Mouse (Mus musculus) ovary, postnatal 36 days (tissue): ENCODE results near the gene Tmem179b.
A peak's percentile ranks its signal among the peaks of the same experiment; 100 is the strongest.

Source experiments
- DNase-seq: peaks from one replicate; pipeline ENCODE4 v3.0.0; 2022; ENCODE audit warnings: low spot score, mixed read lengths

Gene Tmem179b

DNA sequence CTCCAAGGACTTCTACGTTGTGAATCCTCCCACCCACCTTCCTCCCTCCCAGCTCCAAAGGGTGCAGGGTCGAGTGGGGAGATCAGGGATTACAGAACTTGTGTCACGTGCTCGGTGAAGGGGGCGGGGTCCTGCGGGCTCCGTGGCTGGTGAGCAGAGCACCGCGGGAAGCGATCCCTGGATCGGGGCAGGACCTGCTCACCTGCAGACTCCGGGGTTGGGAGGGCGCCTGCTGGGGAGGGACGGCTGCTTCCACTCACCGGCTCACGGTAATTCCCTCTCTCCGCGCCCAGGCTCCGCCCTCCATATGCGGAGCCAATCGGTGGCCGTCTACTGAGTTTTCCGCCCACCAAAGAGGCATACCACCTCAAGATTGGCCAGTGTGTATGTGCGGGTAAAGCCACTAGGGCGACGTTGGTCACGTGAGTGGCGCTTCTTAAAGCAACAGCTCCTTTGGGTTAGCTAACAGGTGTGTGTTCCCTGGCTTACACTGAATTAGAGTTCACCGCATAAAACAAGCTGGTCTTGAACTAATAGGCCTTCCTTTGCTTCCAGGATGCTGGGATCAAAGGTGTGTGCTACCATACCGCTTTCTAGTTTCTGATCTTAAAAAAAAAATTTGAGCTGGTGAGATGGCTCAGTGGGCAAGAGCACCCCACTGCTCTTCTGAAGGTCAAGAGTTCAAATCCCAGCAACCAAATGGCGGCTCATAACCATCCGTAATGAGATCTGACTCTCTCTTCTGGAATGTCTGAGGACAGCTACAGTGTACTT, 11.9 kb upstream of the Tmem179b start, which contains the start of gene Taf6l:
Taf6l (minus strand) TSS at position 410 of the 774 bp plus-strand sequence.
- peak; percentile 86 for DNase-seq

DNA sequence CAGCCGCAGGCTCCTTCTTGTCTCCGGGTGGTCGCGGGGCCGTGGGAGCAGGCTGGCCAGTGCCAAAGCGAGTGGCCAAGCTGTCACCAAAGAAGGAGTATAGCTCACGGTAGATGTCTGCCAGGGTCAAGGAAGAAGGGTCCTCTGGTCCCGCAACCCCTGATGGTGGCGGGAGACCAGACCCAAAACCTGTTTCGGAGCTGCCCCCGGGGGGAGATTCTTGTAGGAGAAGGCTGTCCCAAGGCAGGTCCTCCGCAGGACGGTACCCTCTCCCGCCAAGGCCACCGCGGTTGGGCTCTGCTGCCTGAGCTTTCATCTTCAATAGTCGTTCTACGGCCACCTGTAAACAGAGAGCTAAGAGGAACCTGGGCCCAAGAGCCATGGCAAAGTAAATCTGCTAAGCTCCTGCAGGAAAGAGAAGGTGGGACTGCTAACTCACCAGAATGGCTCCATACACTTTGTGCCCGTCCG, 719 bp upstream of the Tmem179b start:
- no peak for DNase-seq

DNA sequence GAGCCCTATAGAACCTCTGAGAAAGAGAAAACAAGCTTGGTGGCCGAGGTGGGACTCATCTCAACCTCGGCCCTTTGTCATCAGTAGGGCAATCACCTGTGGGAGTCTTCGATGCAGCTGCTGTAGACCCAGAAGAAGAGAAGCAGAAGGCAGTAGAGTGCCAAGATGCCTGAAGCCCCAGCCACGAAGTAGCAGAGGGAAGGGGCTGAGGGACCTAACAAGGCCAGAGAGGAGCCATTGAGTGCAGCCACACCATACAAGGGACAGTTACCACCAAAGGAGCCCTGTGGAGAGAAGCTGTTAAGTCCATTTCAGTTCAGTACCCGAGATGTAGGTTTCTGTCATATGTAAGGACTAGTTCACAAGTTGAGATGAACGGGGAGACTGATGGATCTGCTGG, 858 bp downstream of the Tmem179b start:
- no peak for DNase-seq

DNA sequence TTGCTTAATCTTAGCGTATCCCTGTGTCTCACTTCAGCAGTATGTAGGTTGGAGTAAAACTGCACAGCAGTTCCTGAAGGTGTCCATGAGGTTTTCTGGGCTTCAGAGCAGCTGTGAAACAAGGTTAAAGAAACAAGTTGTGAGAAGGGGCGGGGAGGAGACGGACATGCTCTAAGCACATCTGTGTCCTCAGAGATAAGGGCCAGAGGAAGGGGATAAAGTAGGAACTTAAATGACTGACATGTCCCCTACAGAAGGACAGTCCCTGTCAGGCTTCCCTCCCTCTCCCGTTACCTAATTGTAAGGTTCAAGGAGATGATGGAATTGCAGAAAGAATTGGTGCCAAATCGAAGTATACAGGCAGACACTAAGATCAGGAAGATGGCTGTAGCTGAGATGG, 1.3 kb downstream of the Tmem179b start:
- no peak for DNase-seq

DNA sequence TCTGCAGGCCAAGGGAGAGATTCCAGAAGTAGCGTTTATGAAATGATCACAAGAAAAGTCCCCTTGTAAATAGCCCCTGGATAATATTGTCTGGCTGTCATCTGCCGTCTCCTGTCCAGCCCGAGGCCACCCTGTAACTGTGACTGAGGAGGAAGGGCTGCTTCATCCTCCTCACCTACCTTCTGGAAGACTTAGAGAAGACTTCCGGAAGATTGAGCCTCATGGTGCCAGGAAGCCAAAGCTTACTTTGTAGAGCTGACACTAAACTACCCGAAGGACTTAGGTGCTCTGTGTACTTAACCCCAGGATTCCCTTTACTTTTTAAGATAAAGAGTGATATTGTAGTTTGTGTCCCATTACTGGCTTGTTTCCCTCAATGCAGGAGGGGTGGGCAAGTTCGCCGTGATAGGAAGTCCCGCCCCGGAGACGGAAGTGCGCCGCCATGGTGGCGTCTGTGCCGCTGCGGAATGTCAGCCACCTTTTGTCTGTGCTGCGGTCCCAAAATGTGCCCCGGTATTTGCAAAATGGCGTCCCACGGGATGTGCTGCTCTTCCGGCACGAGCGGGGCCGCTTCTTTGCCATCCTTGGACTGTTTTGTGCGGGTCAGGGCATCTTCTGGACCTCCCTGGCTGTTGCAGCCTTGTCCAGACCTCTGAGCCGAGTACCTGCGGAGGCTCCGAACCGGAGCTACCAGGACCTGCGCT, 3.5 kb downstream of the Tmem179b start, which contains the start of gene Tmem223:
Tmem223 (plus strand) TSS at position 430 of the 704 bp plus-strand sequence.
- peak; percentile 81 for DNase-seq

DNA sequence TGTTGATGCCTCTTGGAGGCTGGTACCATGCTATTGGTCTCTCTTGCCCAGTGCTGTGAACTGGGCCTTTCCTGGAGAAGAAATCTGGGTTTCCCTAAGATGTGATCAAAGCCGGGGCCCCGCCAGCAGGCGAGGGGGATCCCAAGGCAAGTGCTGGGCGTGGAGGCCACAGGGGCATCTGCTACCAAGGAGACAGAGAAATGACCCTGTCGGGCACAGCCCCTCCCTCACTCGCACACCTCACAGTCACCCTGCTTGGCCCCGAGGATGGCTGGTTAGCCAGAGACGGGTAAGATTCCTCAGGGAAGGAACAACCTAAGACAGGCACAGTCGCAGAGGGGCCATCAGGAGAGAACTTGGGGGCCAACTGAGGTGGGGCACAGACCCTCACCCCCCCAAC, 8.7 kb downstream of the Tmem179b start:
- no peak for DNase-seq

DNA sequence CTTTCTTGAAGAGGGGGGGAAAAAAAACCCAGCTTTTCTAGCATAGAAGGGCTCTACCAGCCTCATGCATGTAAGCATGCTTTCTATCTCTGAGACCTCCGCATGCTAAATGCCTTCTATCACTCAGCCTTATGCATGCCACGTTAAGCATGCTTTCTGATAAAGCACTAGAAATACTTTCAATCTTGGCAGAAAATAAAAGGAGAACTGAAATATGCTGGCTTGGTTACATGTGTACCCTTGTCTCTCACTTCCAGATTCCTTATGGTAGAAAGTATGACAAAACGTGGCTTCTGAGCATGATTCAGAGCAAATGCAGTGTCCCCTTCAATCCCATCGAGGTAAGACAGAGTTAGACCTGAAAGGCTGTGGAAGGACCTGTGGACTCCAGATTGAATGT, 11.0 kb downstream of the Tmem179b start:
- no peak for DNase-seq

DNA sequence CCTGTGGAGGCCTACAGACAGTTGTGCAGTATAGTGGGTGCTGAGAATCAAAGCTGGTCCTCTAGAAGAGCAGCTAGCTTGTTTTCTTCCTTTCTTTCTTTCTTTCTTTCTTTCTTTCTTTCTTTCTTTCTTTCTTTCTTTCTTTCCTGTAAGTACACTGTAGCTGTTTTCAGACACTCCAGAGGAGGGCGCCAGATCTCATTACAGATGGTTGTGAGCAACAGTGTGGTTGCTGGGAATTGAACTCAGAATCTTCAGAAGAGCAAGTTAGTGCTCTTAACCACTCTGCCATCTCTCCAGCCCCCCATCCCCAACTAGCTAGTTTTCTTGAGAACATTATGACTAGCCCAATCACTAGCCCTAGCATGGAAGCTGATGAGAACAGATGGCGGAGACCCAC, 13.5 kb downstream of the Tmem179b start:
- DNase-seq: no peak

DNA sequence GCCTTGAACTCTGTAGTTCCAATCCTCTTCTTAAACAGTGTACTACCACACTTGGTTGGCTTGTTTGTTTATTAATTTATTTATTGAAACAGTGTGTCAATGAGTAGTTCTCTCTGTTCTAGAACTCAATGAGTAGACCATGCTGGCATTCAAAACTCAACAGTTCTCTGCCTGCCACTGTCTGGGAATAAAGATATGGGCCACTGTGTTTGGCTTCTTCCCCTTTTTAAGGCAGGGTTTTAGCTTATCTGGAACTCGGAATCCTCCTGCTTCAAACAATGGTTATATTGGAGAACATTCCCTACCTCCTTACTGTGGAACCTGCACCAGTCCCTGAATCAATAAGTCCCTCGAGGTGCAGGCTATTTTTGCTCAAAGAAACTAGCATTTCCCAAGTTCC, 15.4 kb downstream of the Tmem179b start:
- no peak for DNase-seq

DNA sequence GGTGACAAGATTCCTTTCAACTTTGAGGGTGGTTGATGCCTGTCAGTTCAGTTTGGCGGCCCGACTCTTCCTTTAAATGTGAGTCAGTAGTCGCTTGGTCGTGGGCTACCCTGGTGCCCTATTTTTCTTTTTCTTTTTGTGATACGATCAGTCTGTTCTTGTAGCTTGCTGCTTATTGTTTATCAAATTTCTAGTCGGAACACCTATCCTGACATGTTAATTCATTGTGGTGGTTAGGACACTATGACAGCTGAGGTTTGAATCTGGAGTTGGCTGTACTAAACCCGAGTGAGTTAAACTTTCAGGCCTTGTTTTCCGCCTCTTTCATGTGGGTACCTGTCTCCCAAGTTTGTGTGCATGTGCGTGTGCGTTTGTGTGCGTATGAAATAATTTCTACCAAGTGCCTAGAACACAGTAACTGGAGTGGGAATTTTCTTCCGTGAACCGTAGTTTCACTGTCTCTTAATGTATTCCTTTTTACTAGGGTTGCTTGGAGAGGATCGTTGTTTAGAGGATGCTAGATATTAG, 16.7 kb downstream of the Tmem179b start:
- DNase-seq: no peak

DNA sequence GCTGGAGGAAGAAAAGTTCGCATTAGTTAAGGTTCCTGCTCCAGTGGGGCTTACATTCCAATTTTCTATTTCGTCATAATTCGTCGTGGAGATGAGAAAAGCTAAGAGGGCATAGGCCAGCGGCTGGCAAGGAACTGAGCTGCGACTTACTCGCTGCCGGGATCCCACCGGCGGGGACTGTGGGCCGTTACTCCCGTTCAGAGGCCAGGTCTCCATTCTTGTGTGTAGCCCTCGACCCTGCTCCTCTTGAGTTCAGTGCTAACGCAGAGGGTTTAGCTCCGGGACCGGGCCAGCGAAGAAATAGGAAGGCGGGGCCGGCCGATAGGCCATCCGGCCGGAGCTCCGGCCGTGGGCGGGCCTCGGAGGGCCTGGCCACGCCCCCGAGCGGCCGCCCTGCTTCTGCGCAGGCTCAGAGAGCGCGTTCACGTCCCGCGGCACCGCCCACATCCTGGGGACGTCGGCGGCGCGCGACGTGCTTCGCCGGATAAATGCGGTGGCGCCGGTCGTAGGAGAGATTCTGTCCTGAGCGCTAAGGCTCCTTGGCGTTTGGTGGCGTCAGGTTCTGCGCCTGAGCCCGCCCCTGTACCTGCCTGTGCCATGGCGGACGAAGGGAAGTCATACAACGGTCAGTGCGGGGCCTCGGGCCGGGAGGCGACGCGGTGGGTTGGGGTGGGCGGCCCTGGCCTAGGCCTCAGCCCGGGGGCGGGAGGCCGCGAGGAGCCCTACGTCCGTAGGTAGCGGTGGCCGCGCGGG, 17.5 kb downstream of the Tmem179b start, which contains the start of gene Nxf1:
Nxf1 (plus strand) TSS at position 439 of the 753 bp plus-strand sequence.
- peak; percentile 94 for DNase-seq

DNA sequence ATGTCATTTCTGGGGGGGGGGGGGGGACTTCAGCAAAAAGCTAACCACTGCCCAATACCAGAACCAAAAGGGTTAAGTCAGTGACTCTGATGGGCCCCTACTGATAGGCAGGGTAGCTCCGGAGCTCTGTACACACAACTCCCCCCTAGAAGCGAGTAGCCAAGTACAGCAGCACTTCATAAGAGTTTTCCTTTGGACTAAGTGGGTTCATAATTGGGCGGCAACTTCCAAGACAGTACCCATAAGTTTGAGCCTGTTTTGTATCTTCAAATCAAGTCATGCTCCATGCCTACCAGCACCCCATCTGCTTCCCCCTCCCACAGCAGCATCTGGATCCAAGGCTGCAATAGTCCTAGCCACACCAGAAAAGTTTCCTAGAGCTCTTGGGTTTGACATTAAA, 18.6 kb downstream of the Tmem179b start:
- DNase-seq: no peak

DNA sequence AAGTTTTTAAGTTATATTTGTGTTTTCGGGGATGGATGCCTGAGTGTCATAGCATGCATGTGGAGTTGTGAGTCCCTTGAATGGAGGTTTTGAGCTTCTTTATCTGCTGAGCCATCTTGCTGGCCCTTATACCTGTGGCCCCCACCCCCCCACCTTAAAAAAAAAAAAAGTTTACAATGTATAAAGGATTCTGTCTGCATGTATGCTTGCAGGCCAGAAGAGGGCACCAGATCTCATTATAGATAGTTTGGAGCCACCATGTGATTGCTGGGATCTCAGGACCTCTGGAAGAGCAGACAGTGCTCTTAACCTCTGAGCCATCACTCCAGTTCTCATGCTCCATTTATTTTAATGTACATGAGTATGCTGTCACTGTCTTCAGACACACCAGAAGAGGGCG, 26.9 kb downstream of the Tmem179b start:
- DNase-seq: no peak

DNA sequence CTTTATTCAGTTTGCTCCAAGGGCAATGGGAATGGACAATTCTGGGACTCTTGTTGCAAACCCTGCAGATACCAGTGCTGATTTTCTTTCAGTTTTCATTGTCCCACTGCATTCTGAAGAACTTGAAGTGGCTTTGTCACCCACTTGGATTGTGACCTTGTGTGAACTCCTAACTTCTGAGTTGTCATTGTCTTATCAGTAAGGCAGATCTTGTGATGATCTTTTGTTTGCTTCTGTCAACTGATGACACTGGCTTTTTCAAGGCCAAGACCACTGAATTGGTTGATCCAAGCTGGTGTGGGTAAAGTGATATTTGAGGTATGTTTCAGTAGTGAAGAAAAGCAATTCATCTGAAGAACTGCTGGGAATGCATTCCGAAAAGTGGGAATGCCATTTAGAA, 28.9 kb downstream of the Tmem179b start:
- DNase-seq: no peak

DNA sequence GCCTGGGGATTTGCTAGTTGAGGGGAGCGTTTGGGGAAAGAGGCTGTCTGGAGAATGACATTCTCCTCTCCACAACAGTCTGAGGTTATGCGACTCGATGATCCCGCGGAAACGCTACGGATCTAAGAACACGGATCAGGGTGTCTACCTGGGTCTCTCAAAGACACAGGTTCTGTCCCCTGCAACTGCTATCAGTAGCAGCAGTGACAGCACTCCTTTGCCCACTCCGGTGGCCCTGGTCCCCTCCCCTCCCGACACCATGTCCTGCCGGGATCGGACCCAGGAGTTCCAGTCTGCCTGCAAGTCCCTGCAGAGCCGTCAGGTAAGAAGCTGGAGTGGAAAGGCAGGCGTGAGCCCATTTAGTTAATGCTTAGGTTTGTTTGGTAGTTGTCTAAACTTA, 32.1 kb downstream of the Tmem179b start:
- no peak for DNase-seq

DNA sequence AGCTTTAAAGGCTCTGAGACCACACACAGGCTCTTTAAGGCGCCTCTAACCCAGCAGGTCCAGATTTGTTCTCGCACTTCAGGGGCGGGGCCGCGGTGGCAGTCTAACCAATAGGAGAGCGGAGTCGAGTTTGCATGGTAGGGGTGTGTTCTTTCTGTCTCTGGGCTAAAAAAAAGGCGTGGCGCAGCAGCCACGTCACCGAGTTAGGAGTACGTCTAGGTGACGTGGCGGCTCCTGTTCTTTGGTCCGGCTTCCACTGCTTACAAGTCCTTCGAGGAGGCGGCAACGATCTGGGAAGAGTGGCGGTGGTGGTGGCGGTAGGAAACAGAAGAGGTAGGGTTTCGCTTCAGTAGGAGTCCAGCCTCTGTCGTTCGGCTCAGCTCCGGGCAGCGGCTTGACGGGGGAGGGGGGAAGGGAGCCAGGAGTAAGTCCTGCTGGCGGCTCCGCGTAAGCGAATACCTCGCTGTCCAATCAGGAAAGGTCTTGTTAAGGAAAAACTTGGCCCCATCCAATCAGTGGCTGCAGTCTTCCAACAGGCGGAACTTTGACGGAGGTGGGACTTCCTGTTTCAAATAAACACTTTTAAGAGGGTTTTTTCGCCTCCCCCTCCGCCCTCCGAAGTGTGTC, 32.9 kb downstream of the Tmem179b start, which contains the start of gene Stx5a:
Stx5a (plus strand) TSS at position 171 of the 627 bp plus-strand sequence.
- peak; percentile 93 for DNase-seq

DNA sequence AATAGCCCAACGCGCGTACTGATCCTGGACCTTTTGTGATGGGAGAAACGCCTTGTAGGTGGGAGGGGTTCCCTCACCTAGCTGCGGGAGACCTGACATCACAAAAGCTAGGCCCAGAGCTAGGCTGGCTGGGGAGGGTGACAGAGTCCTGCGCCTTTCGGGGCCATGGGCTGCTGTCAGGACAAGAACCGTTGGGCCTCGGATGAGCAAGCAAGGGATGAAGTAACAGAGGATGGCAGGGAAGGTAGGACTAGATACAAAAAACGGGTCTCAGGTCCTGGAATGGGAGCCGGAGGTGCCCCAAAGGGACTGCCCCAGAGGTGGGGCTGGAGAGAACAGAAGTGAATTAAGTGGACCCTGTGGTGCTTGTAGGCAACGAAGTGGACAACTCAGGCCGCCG, 33.7 kb downstream of the Tmem179b start, which contains the start of gene 1700092M07Rik:
1700092M07Rik (plus strand) TSS at position 116 of the 400 bp plus-strand sequence.
- DNase-seq: no peak

DNA sequence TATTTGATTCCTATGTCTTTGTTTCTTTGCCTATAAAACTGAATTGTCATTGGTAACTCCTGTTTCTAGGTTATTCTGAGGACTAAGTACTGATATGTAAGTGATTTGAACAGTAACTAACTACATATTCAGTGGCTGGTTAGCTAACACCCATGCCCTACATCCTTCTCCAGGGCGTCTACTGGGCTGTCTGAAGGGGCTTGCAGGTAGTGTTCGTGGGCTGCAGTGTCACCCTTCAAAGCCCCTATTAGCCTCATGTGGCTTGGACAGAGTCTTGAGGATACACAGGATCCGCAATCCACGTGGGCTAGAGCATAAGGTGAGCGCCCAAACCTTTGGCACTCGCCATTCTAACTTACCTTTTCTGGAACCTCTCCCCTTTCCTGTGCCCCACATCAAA, 34.6 kb downstream of the Tmem179b start:
- DNase-seq: no peak

DNA sequence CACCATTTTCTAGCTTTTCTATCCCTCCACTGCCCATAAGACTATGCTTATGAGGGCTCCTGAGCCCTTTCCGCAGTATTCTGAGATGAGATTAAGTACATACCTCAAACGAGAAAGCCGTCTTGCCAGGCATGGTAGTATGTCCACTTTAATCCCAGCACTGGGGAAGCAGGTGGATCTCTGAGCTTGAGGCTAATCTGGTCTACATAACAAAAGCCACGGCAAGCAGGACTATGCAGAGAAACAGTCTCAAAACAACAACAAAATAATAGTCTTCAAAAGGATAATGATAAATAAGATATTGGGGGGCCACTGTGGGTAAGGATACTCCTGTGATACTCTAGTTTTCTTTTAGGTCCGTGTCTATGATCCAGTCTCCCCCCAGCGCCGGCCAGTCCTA, 35.4 kb downstream of the Tmem179b start:
- no peak for DNase-seq

DNA sequence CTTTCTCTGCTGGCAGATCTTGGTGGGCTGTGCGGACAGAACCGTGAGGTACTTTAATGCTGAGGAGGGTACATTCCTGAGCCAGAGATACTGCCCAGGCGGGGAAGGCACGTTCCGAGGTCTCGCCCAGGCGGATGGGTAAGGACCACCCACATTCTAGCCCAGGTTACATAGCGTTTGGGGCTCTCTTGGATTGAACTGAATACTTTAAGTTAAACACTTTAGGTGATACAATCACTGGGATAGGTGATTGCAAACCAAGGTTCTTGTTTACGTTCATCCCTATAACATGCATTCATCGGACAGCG, 38.2 kb downstream of the Tmem179b start:
- no peak for DNase-seq

DNA sequence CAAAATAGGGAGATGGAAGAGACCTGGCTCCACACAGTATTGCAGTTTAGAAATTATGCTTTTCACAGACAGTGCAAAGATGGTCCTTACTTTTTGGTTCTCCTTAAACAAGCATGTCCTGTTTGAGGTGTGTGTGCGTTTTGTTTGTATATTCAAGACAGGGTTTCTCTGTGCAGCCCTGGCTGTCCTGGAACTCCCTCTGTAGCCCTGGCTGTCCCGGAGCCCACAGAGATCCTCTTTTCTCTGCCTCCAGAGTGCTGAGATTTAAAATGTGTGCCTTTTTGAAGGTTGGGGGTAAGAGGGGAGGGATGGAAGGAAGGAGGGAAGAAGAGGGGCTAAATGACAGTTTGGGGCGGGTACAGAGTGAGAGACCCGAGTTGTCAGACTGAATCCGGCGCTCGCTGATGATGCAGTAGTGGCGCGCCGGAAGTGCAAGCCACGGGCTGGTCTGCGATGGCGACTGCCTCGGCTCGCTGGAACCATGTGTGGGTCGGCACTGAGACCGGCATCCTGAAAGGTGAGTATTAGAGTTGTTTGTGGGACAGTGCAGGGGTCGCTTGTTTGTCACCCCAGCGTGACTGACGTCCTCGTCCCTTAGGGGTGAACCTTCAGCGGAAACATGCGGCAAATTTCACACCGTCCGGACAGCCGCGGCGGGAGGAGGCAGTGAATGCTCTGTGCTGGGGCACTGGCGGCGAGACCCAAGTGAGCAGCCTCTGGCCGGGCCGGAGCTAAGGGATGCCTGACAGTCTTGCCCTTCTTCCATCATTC, 38.7 kb downstream of the Tmem179b start, which contains the start of gene Wdr74:
Wdr74 (plus strand) TSS at position 439 of the 771 bp plus-strand sequence.
- DNase-seq: peak; percentile 89
